Mouse (Mus musculus): Measurements from ENCODE around the gene Mrpl2. TPM values are rescaled to one million over a fixed set of nuclear protein-coding genes. Genes with fewer than 3 reads are reported as not detected.

Gene Mrpl2
- polyA plus RNA-seq, 1 experiment from 2014 or later = 70.1 TPM

GRCm38 (mm10) chr17:46674530-46675283 is 28.7 kb downstream of the Mrpl2 start:
- Histone ChIP-seq H3K4me1 (replicated peaks) (peaks cover 36% of the 10 kb centered on the region), H3K27ac (replicated peaks) (peak overlapping the region; percentile 82), H3K9ac (peak overlapping the region; percentile 83), H3K9me3 (no peaks in the 10 kb centered on the region), H3K4me2 (peak overlapping the region; percentile 91), H3K27me3 (no peaks in the 10 kb centered on the region), H3K4me3 (peak overlapping the region; percentile 80), H3K36me3 (peaks cover 46% of the 10 kb centered on the region)
- peak; percentile 25 for ATAC-seq (ENCODE audit: low read depth)
- WGBS = 16% methylated on average over 15 of the region's 15 CpGs

- Histone ChIP-seq H3K36me3 (peaks cover 48% of the 10 kb centered on the region), H3K9me3 (no peaks in the 10 kb centered on the region), H3K27ac (replicated peaks) (peak within 1 kb of the TSS; percentile 91; the same call in 1 of the 2 replicates), H3K4me1 (replicated peaks) (peaks cover 43% of the 10 kb centered on the region), H3K27me3 (no peaks in the 10 kb centered on the region), H3K4me2 (peak within 1 kb of the TSS; percentile 76), H3K4me3 (peak within 1 kb of the TSS; percentile 69), H3K9ac (peak within 1 kb of the TSS; percentile 80)
- no peak for ATAC-seq (ENCODE audit: low read depth)
- 88% methylated on average over 9 of the region's 9 CpGs for WGBS
Observed at GRCm38 (mm10) chr17:46678416-46678815, 32.4 kb downstream of the Mrpl2 start, which contains the start of gene Mea1. Gene Mea1, plus strand, starts transcription at chr17:46678793.

- Histone ChIP-seq H3K4me1 (replicated peaks) (peaks cover 39% of the 10 kb centered on the region), H3K36me3 (peaks cover 53% of the 10 kb centered on the region), H3K9ac (peak overlapping the region; percentile 80), H3K27me3 (no peaks in the 10 kb centered on the region), H3K4me3 (peak overlapping the region; percentile 69), H3K4me2 (peak overlapping the region; percentile 76), H3K27ac (replicated peaks) (no peak overlapping the region), H3K9me3 (no peaks in the 10 kb centered on the region)
- WGBS = 69% methylated on average over 9 of the region's 9 CpGs
- no peak for ATAC-seq (ENCODE audit: low read depth)
Observed at GRCm38 (mm10) chr17:46678911-46679310, 32.9 kb downstream of the Mrpl2 start.

- under 1% methylated on average over 34 of the region's 34 CpGs for WGBS
- Histone ChIP-seq H3K4me1 (replicated peaks) (peaks cover 31% of the 10 kb centered on the region), H3K27ac (replicated peaks) (peak overlapping the region; percentile 91), H3K4me3 (peak overlapping the region; percentile 69), H3K27me3 (no peaks in the 10 kb centered on the region), H3K4me2 (peak overlapping the region; percentile 76), H3K36me3 (peaks cover 59% of the 10 kb centered on the region), H3K9me3 (no peaks in the 10 kb centered on the region), H3K9ac (peak overlapping the region; percentile 80)
- peak; percentile 48 for ATAC-seq (ENCODE audit: low read depth)
Observed at GRCm38 (mm10) chr17:46679843-46680759, 34.1 kb downstream of the Mrpl2 start.

- Histone ChIP-seq H3K36me3 (peaks cover 59% of the 10 kb centered on the region), H3K27ac (replicated peaks) (peak within 1 kb of the TSS; percentile 91), H3K4me2 (peak within 1 kb of the TSS; percentile 94), H3K4me1 (replicated peaks) (peaks cover 29% of the 10 kb centered on the region), H3K4me3 (peak within 1 kb of the TSS; percentile 69), H3K27me3 (no peaks in the 10 kb centered on the region), H3K9ac (peak within 1 kb of the TSS; percentile 80), H3K9me3 (no peaks in the 10 kb centered on the region)
- under 1% methylated on average over 49 of the region's 49 CpGs for WGBS
- peak; percentile 97 for ATAC-seq (ENCODE audit: low read depth)
Observed at GRCm38 (mm10) chr17:46680760-46681373, 34.8 kb downstream of the Mrpl2 start, which contains the start of gene Klhdc3. Gene Klhdc3, minus strand, starts transcription at chr17:46680914.

GRCm38 (mm10) chr17:46681466-46682118 is 35.6 kb downstream of the Mrpl2 start:
- ATAC-seq (ENCODE audit: low read depth) = peak; percentile 1; the same call in 1 of the 2 replicates
- Histone ChIP-seq H3K27me3 (no peaks in the 10 kb centered on the region), H3K4me3 (peak overlapping the region; percentile 69), H3K4me1 (replicated peaks) (peaks cover 29% of the 10 kb centered on the region), H3K36me3 (peaks cover 59% of the 10 kb centered on the region), H3K9me3 (no peaks in the 10 kb centered on the region), H3K9ac (peak overlapping the region; percentile 78), H3K27ac (replicated peaks) (peak overlapping the region; percentile 82), H3K4me2 (peak overlapping the region; percentile 94)
- 26% methylated on average over 12 of the region's 12 CpGs for WGBS

GRCm38 (mm10) chr17:46682654-46683389 is 36.8 kb downstream of the Mrpl2 start:
- H3K9ac ChIP-seq = no peak overlapping the region
- 80% methylated on average over 16 of the region's 16 CpGs for WGBS

GRCm38 (mm10) chr17:46685913-46686312 is 39.9 kb downstream of the Mrpl2 start:
- no peaks in the 10 kb centered on the region for H3K27me3 ChIP-seq
- 91% methylated on average over 6 of the region's 6 CpGs for WGBS
- no peak overlapping the region for H3K27ac ChIP-seq (replicated peaks)
- H3K9me3 ChIP-seq = no peaks in the 10 kb centered on the region
- H3K4me2 ChIP-seq = no peak overlapping the region
- H3K36me3 ChIP-seq = peaks cover 59% of the 10 kb centered on the region
- no peak overlapping the region for H3K9ac ChIP-seq
- H3K4me1 ChIP-seq (replicated peaks) = peaks cover 10% of the 10 kb centered on the region
- H3K4me3 ChIP-seq = no peak overlapping the region
- ATAC-seq (ENCODE audit: low read depth) = no peak

More at GRCm38 (mm10) chr17:46682654-46683389, 36.8 kb downstream of the Mrpl2 start:
- H3K4me1 ChIP-seq (replicated peaks) = peaks cover 29% of the 10 kb centered on the region
- no peaks in the 10 kb centered on the region for H3K27me3 ChIP-seq
- H3K27ac ChIP-seq (replicated peaks) = no peak overlapping the region
- no peaks in the 10 kb centered on the region for H3K9me3 ChIP-seq
- H3K4me3 ChIP-seq = no peak overlapping the region
- no peak overlapping the region for H3K4me2 ChIP-seq
- H3K36me3 ChIP-seq = peaks cover 59% of the 10 kb centered on the region
- no peak for ATAC-seq (ENCODE audit: low read depth)

- no peak for ATAC-seq (ENCODE audit: low read depth)
- Histone ChIP-seq H3K4me1 (replicated peaks) (no peaks in the 10 kb centered on the region), H3K9ac (no peak overlapping the region), H3K36me3 (peaks cover 32% of the 10 kb centered on the region), H3K27ac (replicated peaks) (no peak overlapping the region), H3K27me3 (no peaks in the 10 kb centered on the region), H3K4me3 (no peak overlapping the region), H3K4me2 (no peak overlapping the region), H3K9me3 (no peaks in the 10 kb centered on the region)
- WGBS = 95% methylated on average over 12 of the region's 12 CpGs
Observed at GRCm38 (mm10) chr17:46690665-46691064, 44.6 kb downstream of the Mrpl2 start.

GRCm38 (mm10) chr17:46691390-46691789 is 45.4 kb downstream of the Mrpl2 start:
- ATAC-seq (ENCODE audit: low read depth) = no peak

More at GRCm38 (mm10) chr17:46691390-46691789, 45.4 kb downstream of the Mrpl2 start:
- no peak overlapping the region for H3K27ac ChIP-seq (replicated peaks)
- no peaks in the 10 kb centered on the region for H3K4me1 ChIP-seq (replicated peaks)
- peaks cover 32% of the 10 kb centered on the region for H3K36me3 ChIP-seq
- H3K4me2 ChIP-seq = no peak overlapping the region
- no peak overlapping the region for H3K9ac ChIP-seq
- no peaks in the 10 kb centered on the region for H3K9me3 ChIP-seq
- 92% methylated on average over 2 of the region's 2 CpGs for WGBS
- no peak overlapping the region for H3K4me3 ChIP-seq
- H3K27me3 ChIP-seq = no peaks in the 10 kb centered on the region
